Mouse (Mus musculus) myocyte (in vitro differentiated cells): Measurements from ENCODE around the gene Smarce1.

Source experiments
- E2F4 ChIP-seq: IDR thresholded peaks from one replicate; pipeline ENCODE4 v1.6.1; 2011; ENCODE audit warnings: mild to moderate bottlenecking, control low read depth, moderate library complexity; ENCODE audit not compliant: insufficient read depth
- MAX ChIP-seq: IDR thresholded peaks from one replicate; pipeline ENCODE4 v1.6.1; 2011; ENCODE audit warnings: low read depth, mild to moderate bottlenecking, control low read depth
- MYOD1 ChIP-seq, 3 experiments: IDR thresholded peaks; one replicate each; pipeline ENCODE4 v1.6.1; 2011; ENCODE audit warnings: control low read depth in 2 of 3, low read depth in 2 of 3, mild to moderate bottlenecking in 2 of 3, moderate library complexity in 1 of 3; ENCODE audit not compliant: insufficient read length in 2 of 3, control insufficient read depth in 1 of 3
- MYOG ChIP-seq, 3 experiments: IDR thresholded peaks; one replicate each; pipeline ENCODE4 v1.6.1; 2011; ENCODE audit warnings: control low read depth in 2 of 3, low read depth in 2 of 3, mild to moderate bottlenecking in 2 of 3; ENCODE audit not compliant: insufficient read length in 2 of 3, control insufficient read depth in 1 of 3, insufficient read depth in 1 of 3
- POLR2A ChIP-seq: IDR thresholded peaks from one replicate; pipeline ENCODE4 v1.6.1; 2011; ENCODE audit warnings: low read depth, mild to moderate bottlenecking, control low read depth, moderate library complexity; ENCODE audit not compliant: insufficient read length
- POLR2AphosphoS2 ChIP-seq: IDR thresholded peaks from one replicate; pipeline ENCODE4 v1.6.1; 2011; ENCODE audit warnings: low read depth, control low read depth; ENCODE audit not compliant: insufficient read length
- SRF ChIP-seq: IDR thresholded peaks from one replicate; pipeline ENCODE4 v1.6.1; 2011; ENCODE audit warnings: low read depth; ENCODE audit not compliant: control insufficient read depth, insufficient read length
- TCF12 ChIP-seq: IDR thresholded peaks from one replicate; pipeline ENCODE4 v1.6.1; 2011; ENCODE audit warnings: mild to moderate bottlenecking, control low read depth; ENCODE audit not compliant: poor library complexity, insufficient read depth, severe bottlenecking
- USF1 ChIP-seq: IDR thresholded peaks from one replicate; pipeline ENCODE4 v1.6.1; 2011; ENCODE audit warnings: low read depth, mild to moderate bottlenecking, control low read depth, moderate library complexity

- no peak for TF ChIP-seq MYOG (IDR thresholded peaks at IDR 0.05; ENCODE audit: control insufficient read depth in 1 of 3, insufficient read depth in 1 of 3, insufficient read length in 2 of 3, low read depth in 2 of 3)
- no peak for TF ChIP-seq E2F4
- TF ChIP-seq TCF12 = no peak
- TF ChIP-seq POLR2A = no peak
- no peak for TF ChIP-seq USF1
- no peak for TF ChIP-seq SRF
- no peak for TF ChIP-seq POLR2AphosphoS2
- no peak for TF ChIP-seq MYOD1 (IDR thresholded peaks at IDR 0.05; ENCODE audit: control insufficient read depth in 1 of 3, insufficient read length in 2 of 3, low read depth in 2 of 3)
- TF ChIP-seq MAX = no peak
Observed at GRCm38 (mm10) chr11:99249115-99249514, 18.3 kb upstream of the Smarce1 start.
